Mouse (Mus musculus) embryo, embryonic 10 days (tissue): Measurements from ENCODE around the gene Ankfy1.
"Not testable (repeated sequence)": the region's sequence is repeated elsewhere in the genome, so short reads cannot be mapped to it uniquely, and the experiment has no call there.

Source experiments
- DNase-seq: peaks from one replicate; pipeline ENCODE4 v3.0.0-alpha.2; 2015; ENCODE audit warnings: low spot score

Ankfy1 gene

DNA sequence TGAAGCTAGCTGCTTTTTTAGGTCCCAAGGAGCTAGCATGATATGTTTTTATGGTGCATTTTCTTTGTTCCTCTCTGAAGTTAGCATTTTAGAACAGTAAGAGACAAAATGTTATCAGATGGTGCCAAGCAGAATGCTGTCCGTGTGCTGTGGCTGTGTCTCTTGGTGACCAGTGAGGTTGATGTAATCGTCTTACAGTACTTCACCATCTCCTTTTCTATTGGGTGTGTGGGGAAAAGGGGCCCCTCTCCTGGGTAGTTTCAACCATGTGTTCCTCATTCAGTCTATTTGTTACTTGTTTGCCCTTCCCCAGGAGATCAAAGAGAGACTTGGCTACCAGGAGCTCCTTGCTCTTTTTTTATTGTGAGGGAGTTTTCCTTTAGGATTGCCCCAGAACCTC, 33.4 kb downstream of the Ankfy1 start:
- DNase-seq, result no peak

DNA sequence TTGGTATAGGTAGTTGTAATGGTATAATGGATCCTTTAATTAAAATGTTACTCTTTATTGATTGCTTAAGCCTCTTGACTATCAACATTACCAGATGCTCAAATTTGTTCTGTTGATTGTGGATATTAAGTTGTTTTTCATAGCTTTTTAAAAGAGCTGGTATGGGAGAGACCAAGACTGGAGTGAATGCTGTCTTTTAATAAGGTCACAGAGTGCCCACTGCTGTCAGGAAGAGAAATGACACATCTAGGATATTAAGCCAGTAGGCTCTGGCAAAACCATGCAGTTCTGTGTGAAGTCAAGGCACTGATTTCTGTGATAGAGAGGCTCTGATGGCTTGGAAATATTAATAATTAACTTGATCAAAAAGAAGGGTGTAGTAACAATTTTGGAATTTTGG, 34.1 kb downstream of the Ankfy1 start:
- peak; percentile 12 for DNase-seq

DNA sequence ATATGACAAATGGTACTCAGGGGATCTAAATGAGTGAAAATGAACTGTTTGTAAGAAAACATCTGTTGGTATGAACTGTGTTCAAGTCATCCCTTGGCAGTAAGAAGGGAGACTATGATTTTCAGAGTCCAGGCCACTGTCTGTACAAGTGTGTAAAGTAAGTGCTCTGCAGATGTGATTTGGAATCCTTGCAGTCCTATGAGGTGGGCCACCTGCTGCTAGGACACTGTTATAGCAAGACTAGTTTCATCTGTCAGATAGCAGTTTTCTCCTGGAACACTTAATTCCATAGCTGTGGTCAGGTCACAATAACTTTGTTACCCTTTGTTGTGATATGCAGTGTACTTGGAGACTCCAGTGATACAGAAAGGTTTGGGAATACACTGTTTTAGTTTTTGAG, 36.2 kb downstream of the Ankfy1 start:
- DNase-seq, result peak; percentile 14

DNA sequence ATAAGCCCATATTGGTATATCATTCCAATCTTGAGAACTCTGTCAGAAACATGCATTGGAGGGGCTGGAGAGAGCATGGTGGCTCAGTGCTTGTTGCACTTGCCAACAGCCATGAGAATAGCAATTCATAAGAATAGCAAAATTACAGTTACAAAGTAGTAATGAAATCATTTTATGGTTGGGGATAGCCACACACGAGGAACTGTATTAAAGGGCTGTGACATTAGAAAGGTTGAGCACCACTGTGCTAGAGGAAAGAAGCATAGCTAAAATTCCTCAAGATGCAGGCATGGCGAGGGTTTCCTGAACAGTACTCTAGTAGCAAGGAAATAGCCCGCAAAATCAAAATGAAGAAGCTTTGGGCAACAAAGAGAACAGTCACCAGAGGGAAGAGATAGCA, 43.9 kb downstream of the Ankfy1 start:
- DNase-seq, result no peak

DNA sequence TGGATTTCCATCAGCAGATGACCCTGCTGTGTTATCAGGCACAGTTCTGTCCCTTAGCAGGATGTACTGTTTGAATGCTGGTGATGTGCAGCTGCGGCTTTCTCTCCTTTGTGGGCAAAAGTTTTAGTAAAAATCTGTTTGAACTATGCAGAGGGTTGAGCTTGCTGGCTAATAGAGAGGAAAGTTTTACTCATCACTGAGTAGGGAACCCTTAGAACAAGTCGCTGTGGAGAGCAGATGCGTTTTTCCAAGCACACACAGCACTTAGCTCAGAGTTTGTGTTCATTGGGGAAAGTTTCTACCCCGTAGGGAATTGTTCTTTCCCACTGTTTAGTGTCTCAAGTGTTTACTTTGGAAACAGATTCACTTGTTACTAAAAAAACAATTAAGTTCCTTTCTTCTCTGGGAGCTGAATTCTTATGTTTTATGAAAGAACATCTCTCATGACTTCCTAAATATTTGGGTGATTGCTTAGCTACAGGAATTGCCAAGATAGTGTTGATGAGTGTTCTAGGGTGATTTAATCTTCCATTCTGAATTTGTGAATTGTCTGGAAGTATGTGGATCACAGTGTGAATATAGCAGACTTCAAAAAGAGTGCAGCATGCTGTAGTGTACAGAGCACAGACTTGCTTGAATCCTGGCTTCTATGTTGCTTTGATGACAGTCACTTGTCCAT, 45.2 kb downstream of the Ankfy1 start:
- no peak for DNase-seq

DNA sequence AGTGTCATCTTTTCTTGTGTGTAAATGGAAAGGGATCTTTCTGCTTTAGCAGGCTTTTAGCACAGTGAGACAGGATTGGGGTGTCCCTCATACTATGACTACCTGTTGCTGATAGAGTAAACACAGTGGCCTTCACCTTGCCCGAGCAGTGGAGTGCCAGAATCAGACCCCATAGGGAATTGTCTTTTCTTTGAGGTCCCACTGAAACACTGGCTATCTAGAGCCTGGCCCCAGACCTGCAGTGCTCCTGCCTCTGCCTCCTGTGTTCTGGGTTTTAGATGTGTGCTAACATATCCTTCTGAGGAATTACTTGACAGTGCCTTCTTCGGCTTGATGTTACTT, 45.7 kb downstream of the Ankfy1 start:
- no peak for DNase-seq

DNA sequence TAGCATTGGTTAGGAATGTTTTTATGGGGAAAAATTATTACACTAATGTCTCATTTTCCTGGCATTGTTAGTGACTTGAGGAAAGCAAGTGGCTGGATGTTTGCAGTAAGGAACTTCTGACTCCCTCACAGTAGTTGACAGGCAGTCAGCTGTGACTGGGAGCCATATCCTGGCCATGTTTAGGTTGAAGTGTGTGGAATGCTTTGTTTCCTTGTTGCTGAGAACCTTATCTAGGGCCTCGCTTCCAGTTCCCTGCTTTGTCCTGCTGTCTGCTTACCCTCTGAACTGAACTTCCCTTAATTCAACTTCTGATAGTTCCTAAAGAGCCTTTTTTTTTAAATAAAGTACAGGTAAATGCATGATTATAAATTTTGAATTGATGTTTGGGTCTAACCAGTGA, 46.5 kb downstream of the Ankfy1 start:
- DNase-seq, result peak; percentile 11

GRCm38 (mm10) chr11:72737517-72737916, 47.7 kb downstream of the Ankfy1 start:
- DNase-seq, result not testable (repeated sequence)

GRCm38 (mm10) chr11:72739048-72739447, 49.2 kb downstream of the Ankfy1 start:
- no peak for DNase-seq

DNA sequence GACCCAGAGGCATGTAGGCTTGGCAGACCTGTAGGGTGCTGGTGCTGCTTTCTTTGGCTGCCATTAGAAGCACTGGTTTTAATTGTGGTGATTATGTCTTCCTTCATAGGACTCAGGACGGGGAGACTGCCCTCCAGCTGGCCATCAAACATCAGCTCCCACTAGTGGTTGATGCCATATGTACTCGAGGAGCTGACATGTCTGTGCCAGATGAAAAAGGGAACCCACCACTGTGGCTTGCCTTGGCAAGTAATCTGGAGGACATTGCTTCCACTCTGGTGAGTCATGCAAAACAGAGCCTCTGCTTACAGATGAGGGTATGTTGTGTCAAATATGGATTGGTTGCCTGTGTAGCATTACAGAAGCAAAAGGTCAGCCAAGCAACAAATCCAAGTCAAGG, 62.1 kb downstream of the Ankfy1 start:
- DNase-seq, result no peak

GRCm38 (mm10) chr11:72758316-72758715, 68.5 kb downstream of the Ankfy1 start:
- no peak for DNase-seq

- DNase-seq, result no peak
Measured at GRCm38 (mm10) chr11:72759581-72759980, 69.8 kb downstream of the Ankfy1 start.

DNA sequence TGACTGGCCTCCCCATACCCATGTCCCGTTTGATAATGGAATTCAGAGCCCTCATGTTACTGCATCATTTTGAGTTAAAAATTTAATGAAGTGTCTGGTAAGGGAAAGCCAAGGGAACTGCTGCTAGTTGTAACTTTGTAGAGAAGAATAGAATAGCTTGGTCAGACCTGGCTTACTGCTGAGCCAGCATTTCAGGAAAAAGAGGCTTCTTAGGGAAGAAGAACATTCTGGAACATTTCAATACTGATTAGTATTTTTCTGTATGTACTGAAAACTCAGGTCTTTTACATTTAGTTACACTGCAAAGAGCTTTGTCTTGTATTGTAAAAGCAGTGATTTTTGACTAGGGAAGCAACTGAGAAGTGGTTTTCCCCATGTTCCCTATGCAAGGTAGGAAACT, 71.0 kb downstream of the Ankfy1 start:
- DNase-seq, result no peak

GRCm38 (mm10) chr11:72764270-72764669, 74.5 kb downstream of the Ankfy1 start:
- no peak for DNase-seq

- DNase-seq, result no peak
Measured at GRCm38 (mm10) chr11:72767716-72768115, 77.9 kb downstream of the Ankfy1 start.

- DNase-seq, result no peak
Measured at GRCm38 (mm10) chr11:72769061-72769460, 79.3 kb downstream of the Ankfy1 start.

GRCm38 (mm10) chr11:72770324-72770723, 80.5 kb downstream of the Ankfy1 start:
- DNase-seq, result no peak

GRCm38 (mm10) chr11:72770816-72771215, 81.0 kb downstream of the Ankfy1 start:
- no peak for DNase-seq

GRCm38 (mm10) chr11:72771461-72771860, 81.7 kb downstream of the Ankfy1 start:
- DNase-seq, result no peak

- DNase-seq, result not testable (repeated sequence)
Measured at GRCm38 (mm10) chr11:72772611-72773010, 82.8 kb downstream of the Ankfy1 start.

DNA sequence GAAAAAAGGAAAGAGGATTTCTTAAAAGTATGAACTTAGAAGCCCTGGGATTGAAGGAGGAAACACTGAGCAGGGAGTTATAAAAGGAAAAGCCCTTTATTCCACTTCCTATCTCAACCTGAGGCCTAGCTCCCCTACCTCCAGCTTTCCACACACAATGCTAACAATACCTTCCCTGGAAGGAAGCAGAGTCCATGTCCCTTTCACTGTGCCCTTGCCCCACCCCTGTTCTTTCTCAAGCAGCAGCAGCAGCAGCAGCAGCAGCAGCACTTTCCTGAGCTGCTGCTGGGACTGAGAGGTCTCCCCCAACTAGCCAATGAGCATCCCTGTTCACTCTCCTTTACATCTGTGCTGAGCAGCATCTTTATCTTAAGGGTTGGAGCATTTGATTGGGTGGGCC, 89.2 kb downstream of the Ankfy1 start:
- no peak for DNase-seq

GRCm38 (mm10) chr11:72782103-72782502, 92.3 kb downstream of the Ankfy1 start:
- DNase-seq, result no peak

DNA sequence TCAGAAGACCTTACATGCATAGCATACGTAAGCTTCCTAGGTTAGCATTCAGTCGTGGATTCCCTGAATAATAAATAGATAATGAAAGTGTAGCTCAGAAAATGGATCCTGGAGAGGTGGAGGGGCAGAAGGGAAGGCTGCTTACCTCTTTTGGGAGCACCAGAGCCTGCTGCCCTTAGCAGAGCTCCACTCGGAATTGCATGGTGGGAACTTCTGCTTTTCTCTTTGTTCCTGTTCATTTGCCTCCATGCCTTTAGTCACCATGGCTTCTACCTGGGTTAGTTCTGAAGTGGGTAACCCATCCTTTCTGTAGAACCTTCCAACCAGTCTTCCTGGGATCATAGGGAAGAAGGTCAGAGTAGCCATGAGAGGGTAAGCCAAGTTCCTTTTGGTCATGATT, 92.7 kb downstream of the Ankfy1 start:
- no peak for DNase-seq

DNA sequence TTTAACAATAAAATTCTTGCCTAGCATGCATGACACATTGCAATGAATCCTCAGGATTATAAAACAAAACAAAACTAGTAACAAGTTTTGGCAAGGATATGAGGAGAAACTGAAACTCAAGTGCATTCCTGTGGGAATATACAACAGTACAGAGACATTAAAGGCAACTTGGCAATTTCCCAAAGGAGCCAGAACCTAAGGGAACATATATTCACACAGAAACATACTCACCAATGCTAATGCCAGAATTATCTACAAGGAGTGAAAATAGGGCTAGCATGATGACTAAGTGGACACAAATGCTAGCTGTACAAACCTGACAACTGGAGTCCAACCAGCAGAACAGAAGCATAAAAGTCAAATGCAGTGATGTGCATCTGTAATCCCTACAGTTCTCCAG, 102.2 kb downstream of the Ankfy1 start:
- no peak for DNase-seq

- DNase-seq, result peak; percentile 49
Measured at GRCm38 (mm10) chr11:72795149-72795454, 105.3 kb downstream of the Ankfy1 start.
